Mouse (Mus musculus) embryonic facial prominence, embryonic 10.5 days (tissue): ENCODE measurements around the gene Fosl1. TPM values are rescaled to one million over a fixed set of nuclear protein-coding genes. Genes with fewer than 3 reads are reported as not detected.

Source experiments
- DNase-seq: peaks from one replicate; pipeline ENCODE4 v3.0.0-alpha.2; 2017; ENCODE audit warnings: low spot score
- H3K27ac ChIP-seq: fragments of 300-500 bp; sonication (generic); replicated peaks from 2 replicates; pipeline ENCODE4 v1.5.1; 2016; ENCODE audit warnings: mild to moderate bottlenecking
- H3K27me3 ChIP-seq: fragments of 300-500 bp; sonication (generic); replicated peaks from 2 replicates; pipeline ENCODE4 v1.6.1; 2016; ENCODE audit warnings: low read depth, mild to moderate bottlenecking; ENCODE audit not compliant: poor library complexity, severe bottlenecking
- H3K36me3 ChIP-seq: fragments of 300-500 bp; sonication (generic); replicated peaks from 2 replicates; pipeline ENCODE4 v1.6.1; 2016; ENCODE audit warnings: mild to moderate bottlenecking, moderate library complexity
- H3K4me1 ChIP-seq: fragments of 300-500 bp; sonication (generic); 2 replicates; pipeline ENCODE4 v1.6.1; 2016
- H3K4me3 ChIP-seq: fragments of 300-500 bp; sonication (generic); 2 replicates; pipeline ENCODE4 v1.5.1; 2016; ENCODE audit warnings: mild to moderate bottlenecking, moderate library complexity
- H3K9me3 ChIP-seq: fragments of 300-500 bp; sonication (generic); 2 replicates; pipeline ENCODE4 v1.6.1; 2016; ENCODE audit warnings: mild to moderate bottlenecking
- WGBS: fragments of 180-500 bp; shearing (Covaris S2); methylation state at CpG from one replicate; pipeline ENCODE4 v1.1.7; 2016; 5-methylcytosine and 5-hydroxymethylcytosine counted together
- polyA plus RNA-seq: library from polyadenylated mRNA; unstranded; fragments of >200 nt; fragmentation: Nextera tagmentation; extraction: Ambion mirVana; gene quantifications from 2 replicates; pipeline ENCODE4 v1.2.1, GENCODE M21; 2016

The Fosl1 gene
- polyA plus RNA-seq, 1 experiment from 2014 or later = not detected

GRCm38 (mm10) chr19:5428083-5428482 lies 19.3 kb upstream of the Fosl1 start:
- 90% methylated on average over 2 of the region's 2 CpGs for WGBS
- Histone ChIP-seq H3K4me3 (no peak overlapping the region), H3K9me3 (no peaks in the 10 kb centered on the region), H3K27ac (no peak overlapping the region), H3K36me3 (peaks cover 37% of the 10 kb centered on the region), H3K4me1 (peaks cover 41% of the 10 kb centered on the region), H3K27me3 (no peaks in the 10 kb centered on the region)
- DNase-seq = no peak

GRCm38 (mm10) chr19:5429219-5429618 lies 18.1 kb upstream of the Fosl1 start:
- WGBS = 87% methylated on average over 4 of the region's 4 CpGs
- DNase-seq = no peak
- Histone ChIP-seq H3K27ac (no peak overlapping the region), H3K9me3 (no peaks in the 10 kb centered on the region), H3K27me3 (no peaks in the 10 kb centered on the region), H3K4me1 (peaks cover 41% of the 10 kb centered on the region), H3K4me3 (no peak overlapping the region), H3K36me3 (peaks cover 31% of the 10 kb centered on the region)

GRCm38 (mm10) chr19:5429806-5430205 lies 17.5 kb upstream of the Fosl1 start:
- Histone ChIP-seq H3K27me3 (no peaks in the 10 kb centered on the region), H3K36me3 (peaks cover 31% of the 10 kb centered on the region), H3K4me1 (peaks cover 47% of the 10 kb centered on the region), H3K4me3 (no peak overlapping the region), H3K9me3 (no peaks in the 10 kb centered on the region), H3K27ac (no peak overlapping the region)
- DNase-seq = no peak
- 73% methylated on average over 8 of the region's 8 CpGs for WGBS

- DNase-seq = no peak
- Histone ChIP-seq H3K4me1 (peaks cover 49% of the 10 kb centered on the region), H3K9me3 (no peaks in the 10 kb centered on the region), H3K36me3 (peaks cover 31% of the 10 kb centered on the region), H3K4me3 (no peak overlapping the region), H3K27ac (no peak overlapping the region), H3K27me3 (no peaks in the 10 kb centered on the region)
- 89% methylated on average over 1 of the region's 1 CpGs for WGBS
Observed at GRCm38 (mm10) chr19:5430408-5430807, 16.9 kb upstream of the Fosl1 start.

GRCm38 (mm10) chr19:5431911-5432464 lies 15.4 kb upstream of the Fosl1 start:
- Histone ChIP-seq H3K27me3 (0 out of 2 replicates have a peak, but pooled peaks cover 2% of the 10 kb centered on the region), H3K4me1 (peaks cover 35% of the 10 kb centered on the region), H3K9me3 (no peaks in the 10 kb centered on the region), H3K4me3 (no peak overlapping the region), H3K36me3 (peaks cover 20% of the 10 kb centered on the region), H3K27ac (no peak overlapping the region)
- 78% methylated on average over 4 of the region's 4 CpGs for WGBS
- no peak for DNase-seq

GRCm38 (mm10) chr19:5432992-5433852 lies 14.1 kb upstream of the Fosl1 start:
- 11% methylated on average over 16 of the region's 16 CpGs for WGBS
- DNase-seq = peak; percentile 65
- peak overlapping the region; percentile 53 for H3K4me3 ChIP-seq
- peaks cover 7% of the 10 kb centered on the region; the same call in 1 of the 2 replicates for H3K27me3 ChIP-seq
- peak overlapping the region; percentile 84 for H3K27ac ChIP-seq
- H3K4me1 ChIP-seq = peaks cover 30% of the 10 kb centered on the region
- H3K9me3 ChIP-seq = no peaks in the 10 kb centered on the region
- H3K36me3 ChIP-seq = peaks cover 11% of the 10 kb centered on the region

GRCm38 (mm10) chr19:5433951-5434350 lies 13.4 kb upstream of the Fosl1 start:
- WGBS = 70% methylated on average over 7 of the region's 7 CpGs
- DNase-seq = no peak
- H3K4me1 ChIP-seq = peaks cover 30% of the 10 kb centered on the region
- no peaks in the 10 kb centered on the region for H3K9me3 ChIP-seq
- peaks cover 7% of the 10 kb centered on the region; the same call in 1 of the 2 replicates for H3K27me3 ChIP-seq
- peak overlapping the region; percentile 84 for H3K27ac ChIP-seq
- peaks cover 3% of the 10 kb centered on the region; the same call in 1 of the 2 replicates for H3K36me3 ChIP-seq
- peak overlapping the region; percentile 53 for H3K4me3 ChIP-seq

- 68% methylated on average over 9 of the region's 9 CpGs for WGBS
- Histone ChIP-seq H3K4me3 (no peak overlapping the region), H3K27ac (no peak overlapping the region), H3K27me3 (peaks cover 56% of the 10 kb centered on the region), H3K36me3 (no peaks in the 10 kb centered on the region), H3K9me3 (peaks cover 9% of the 10 kb centered on the region; the same call in 1 of the 2 replicates), H3K4me1 (peaks cover 27% of the 10 kb centered on the region)
- DNase-seq = no peak
Observed at GRCm38 (mm10) chr19:5444371-5444908, 2.9 kb upstream of the Fosl1 start.

GRCm38 (mm10) chr19:5444954-5445353 lies 2.4 kb upstream of the Fosl1 start:
- Histone ChIP-seq H3K4me1 (peaks cover 27% of the 10 kb centered on the region), H3K4me3 (no peak overlapping the region), H3K9me3 (peaks cover 9% of the 10 kb centered on the region; the same call in 1 of the 2 replicates), H3K27ac (no peak overlapping the region), H3K36me3 (no peaks in the 10 kb centered on the region), H3K27me3 (peaks cover 61% of the 10 kb centered on the region)
- peak; percentile 21 for DNase-seq
- 33% methylated on average over 7 of the region's 7 CpGs for WGBS

- Histone ChIP-seq H3K4me1 (peaks cover 27% of the 10 kb centered on the region), H3K27me3 (peaks cover 69% of the 10 kb centered on the region), H3K4me3 (no peak overlapping the region), H3K27ac (no peak overlapping the region), H3K9me3 (peaks cover 2% of the 10 kb centered on the region; the same call in 1 of the 2 replicates), H3K36me3 (no peaks in the 10 kb centered on the region)
- no peak for DNase-seq
- 90% methylated on average over 5 of the region's 5 CpGs for WGBS
Observed at GRCm38 (mm10) chr19:5445747-5446146, 1.6 kb upstream of the Fosl1 start.

GRCm38 (mm10) chr19:5448354-5449150 lies 1.2 kb downstream of the Fosl1 start:
- Histone ChIP-seq H3K4me3 (peak overlapping the region; percentile 64), H3K9me3 (no peaks in the 10 kb centered on the region), H3K27ac (no peak overlapping the region), H3K36me3 (peaks cover 2% of the 10 kb centered on the region; the same call in 1 of the 2 replicates), H3K4me1 (peaks cover 27% of the 10 kb centered on the region), H3K27me3 (peaks cover 79% of the 10 kb centered on the region)
- peak; percentile 54 for DNase-seq
- WGBS = 6% methylated on average over 36 of the region's 36 CpGs

- Histone ChIP-seq H3K27me3 (peaks cover 70% of the 10 kb centered on the region), H3K4me1 (peaks cover 30% of the 10 kb centered on the region), H3K36me3 (peaks cover 14% of the 10 kb centered on the region), H3K9me3 (no peaks in the 10 kb centered on the region), H3K4me3 (no peak overlapping the region), H3K27ac (no peak overlapping the region)
- WGBS = 91% methylated on average over 3 of the region's 3 CpGs
- DNase-seq = no peak
Observed at GRCm38 (mm10) chr19:5449673-5450072, 2.3 kb downstream of the Fosl1 start.
